Mouse (Mus musculus) mouse trophoblast stem cell (cell line): ENCODE measurements around the gene Flcn.
"Not testable (repeated sequence)": the region's sequence is repeated elsewhere in the genome, so short reads cannot be mapped to it uniquely, and the experiment has no call there.

Experiments
- in situ Hi-C, 2 experiments: fragments of 300-500 bp; cut with MseI, MboI; formaldehyde crosslinking; loops; 2 replicates in 1 of 2; 3 replicates in 1 of 2; pipeline ENCODE4 v1.15.1; 2025

The Flcn gene

DNA sequence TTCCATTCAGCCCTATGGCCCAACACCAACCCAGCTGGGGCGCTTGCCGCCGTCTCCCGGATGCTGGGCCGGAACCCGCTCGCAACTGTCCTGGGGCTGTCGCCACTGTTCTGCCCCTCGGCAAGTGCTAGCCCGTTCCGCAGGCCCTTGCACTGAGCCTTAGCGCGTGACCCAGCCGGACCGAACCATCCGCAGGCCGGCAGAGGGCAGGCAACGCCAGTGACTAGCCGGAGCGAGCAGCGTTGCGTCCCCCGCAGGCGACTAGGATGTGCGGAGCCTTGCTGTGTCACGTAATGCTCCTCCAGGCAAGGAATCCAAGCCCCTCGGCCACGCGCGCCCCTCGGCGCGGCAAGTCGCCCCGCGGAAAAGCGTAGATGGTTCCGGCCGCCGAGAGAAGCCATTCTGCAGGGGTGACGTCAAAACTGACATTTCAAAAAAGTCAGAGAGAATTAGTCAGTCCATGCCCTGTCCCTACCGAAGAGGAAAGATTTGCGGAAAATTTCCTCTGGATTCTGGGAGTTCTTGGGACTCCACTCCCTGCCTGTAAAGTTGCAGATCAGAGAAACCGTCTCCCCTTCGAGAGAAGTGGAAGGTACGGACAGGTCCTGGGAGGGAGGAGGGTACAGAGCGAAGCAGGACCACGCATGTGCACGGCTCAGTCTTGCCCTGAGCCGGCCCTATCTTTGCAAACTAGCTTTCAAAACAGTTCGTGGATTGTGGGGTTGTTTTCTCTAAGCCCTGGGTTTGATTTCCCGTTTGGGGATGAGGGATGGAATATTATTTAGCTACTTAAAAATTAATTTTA is at the start of gene Flcn:
TSS of gene Flcn (minus strand) at position 347 of the 805 bp plus-strand sequence.
- in situ Hi-C loops = no loop called here

GRCm38 (mm10) chr11:59852865-59853264 is 43.0 kb upstream of the Flcn start:
- in situ Hi-C loops = no loop called here

DNA sequence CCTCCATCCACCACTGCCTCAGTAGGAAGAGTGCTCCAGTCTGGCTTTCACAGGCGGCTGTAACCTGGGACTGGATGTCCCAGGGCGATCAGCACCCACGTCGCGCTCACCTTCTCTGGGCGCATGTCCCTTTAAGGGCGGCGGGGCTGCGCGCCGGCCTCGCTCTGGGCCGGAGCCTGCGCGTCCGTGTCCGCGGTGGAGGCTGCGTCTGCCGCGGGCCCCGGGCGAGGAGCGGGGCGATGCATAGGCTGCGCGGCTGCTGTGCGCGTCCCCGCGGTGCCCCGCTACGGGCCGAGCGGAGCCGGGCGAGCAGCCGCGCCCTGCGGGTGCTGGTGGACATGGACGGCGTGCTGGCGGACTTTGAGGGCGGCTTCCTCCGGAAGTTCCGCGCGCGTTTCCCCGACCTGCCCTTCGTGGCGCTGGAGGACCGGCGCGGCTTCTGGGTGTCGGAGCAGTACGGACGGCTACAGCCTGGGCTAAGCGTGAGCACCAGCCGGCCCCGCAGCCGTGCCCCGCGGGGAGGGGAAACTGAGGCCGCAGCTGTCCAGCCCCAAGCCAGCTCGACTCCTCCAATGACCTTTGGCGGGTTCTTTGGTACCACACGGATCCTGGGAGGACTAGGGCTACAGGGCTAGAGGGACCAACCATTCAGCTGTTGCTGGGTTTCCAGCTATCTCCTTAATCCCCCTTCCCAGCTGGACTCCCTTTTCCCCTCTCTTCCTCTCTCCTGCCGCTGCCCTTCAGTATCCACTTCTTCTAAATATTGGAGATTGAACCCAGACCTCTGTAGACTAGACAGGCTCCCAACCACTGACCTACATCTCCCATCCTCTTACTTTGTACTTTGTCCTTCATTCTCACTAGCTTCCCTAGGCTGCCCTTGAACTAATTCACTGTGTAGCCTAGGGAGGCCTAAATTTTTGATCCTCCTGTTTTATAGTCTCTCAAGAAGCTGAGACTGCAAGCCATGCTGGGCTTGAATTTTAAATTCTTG is 38.4 kb upstream of the Flcn start:
- in situ Hi-C loops = no loop called here

DNA sequence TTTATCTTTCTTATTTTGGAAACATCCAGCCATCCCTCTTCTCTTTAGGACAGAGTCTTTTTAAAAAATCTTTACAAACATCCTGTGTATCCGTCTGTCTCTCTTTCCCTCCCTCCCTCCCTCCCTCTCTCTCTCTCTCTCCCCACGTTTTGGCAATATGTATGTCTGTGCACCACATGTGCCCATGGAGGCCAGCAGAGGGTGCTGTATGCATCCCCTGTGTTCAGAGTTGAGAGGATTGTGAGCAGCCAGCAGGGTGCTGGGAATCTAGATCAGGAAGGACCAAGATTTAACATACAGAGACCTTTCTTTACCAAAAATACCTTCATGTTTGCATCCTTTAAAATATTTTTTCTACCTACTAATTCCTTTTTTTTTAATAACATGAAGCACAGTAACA is 37.3 kb upstream of the Flcn start:
- in situ Hi-C loops = no loop called here

DNA sequence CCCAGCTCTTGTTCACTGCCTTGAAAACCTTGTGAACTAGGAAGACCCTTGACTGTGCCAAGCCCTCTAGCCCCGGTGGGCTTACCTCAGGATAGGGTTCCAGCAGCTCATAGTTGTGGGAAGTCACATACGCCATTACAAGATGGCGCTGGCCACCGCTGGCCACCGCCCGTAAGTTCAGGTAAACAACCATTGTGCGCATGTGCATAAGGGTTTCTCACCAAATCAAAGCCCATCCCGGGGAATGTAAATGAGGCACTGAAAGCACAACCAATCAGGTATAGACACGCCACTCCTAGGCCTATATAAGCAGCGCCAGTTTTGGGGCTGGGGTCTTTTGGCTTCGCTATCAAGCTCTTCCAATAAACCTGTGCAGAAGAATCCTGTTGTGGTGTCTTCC is 36.5 kb upstream of the Flcn start:
- in situ Hi-C loops = no loop called here

DNA sequence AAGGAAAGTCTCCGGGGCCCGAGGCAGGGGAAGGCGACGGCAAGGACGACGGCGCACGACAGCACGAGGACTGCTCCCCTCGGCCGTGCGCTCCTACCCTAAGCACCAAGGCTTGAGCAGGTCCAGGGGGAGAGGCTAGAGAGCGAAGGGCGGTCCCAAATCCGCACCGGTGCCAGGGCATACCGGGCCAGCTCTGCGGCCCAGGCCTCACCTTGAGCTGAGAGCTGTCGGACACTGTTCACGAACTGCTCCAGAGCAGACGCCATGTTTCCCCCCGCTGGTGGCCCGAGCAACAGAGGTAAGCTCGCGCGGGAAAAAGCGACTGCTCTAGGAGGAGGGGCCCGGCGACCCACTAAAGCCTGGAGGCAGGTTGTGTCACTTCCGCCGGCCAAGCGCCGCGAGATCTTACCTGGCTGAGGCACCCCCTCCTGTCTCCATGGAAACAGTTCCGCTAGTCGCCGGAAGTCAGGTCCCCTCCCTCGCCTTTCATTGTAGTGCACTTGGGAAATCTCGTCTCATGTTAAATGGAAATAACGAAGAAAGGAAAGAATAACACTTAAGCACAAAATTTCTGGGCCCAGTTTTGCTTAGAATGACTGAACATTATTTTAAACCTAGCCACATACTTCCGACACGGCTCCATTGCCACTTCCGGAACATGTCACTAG is 29.8 kb upstream of the Flcn start, which contains the start of gene Cops3:
TSS of gene Cops3 (minus strand) at position 380 of the 668 bp plus-strand sequence.
- in situ Hi-C loops = no loop called here

DNA sequence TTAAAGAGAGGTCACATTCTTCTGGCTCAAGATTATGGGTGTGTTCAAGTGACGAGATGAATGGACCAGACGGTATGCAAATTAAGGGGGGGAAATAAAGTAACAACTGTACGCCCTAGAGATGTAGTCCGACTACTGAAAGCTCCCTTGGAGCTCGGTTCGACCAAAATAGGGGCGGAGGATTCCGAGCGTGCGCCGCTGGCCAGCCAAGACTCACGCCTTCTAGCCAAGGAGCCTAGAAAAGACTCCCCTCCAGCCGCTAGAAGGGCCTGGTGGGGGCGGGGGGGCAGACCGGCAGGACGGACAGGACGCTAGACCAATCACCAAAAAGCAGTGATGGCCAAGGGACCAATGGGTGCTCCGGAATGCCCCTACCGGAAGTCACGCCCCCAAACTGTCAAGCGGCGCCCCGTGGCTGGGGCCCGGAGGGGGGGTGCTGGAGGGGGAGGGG is 29.2 kb upstream of the Flcn start, which contains the start of gene Nt5m:
TSS of gene Nt5m (plus strand) at position 440 of the 451 bp plus-strand sequence.
- in situ Hi-C loops = no loop called here

DNA sequence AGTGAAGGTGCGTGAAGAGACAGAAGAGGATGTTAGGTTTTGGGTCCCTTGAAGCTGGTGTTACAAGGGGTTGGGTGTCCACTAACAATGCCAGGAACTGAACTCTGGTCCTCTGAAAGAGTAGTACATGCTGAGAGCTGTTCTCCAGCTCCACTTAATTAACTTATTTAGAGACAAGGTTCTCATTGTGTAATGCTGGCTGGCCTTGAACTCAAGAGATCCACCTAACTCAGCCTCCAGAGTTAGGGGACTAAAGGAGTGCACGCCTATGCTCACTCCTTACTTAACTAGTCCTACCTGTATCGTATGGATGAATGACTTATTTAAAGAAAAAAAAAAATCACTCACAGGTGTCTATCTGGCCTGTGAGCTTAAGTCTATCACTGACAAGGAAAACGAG is 28.6 kb upstream of the Flcn start:
- in situ Hi-C loops = no loop called here

- in situ Hi-C loops = not testable (repeated sequence)
Observed at GRCm38 (mm10) chr11:59837789-59838188, 28.0 kb upstream of the Flcn start.

- in situ Hi-C loops = no loop called here
Observed at GRCm38 (mm10) chr11:59821625-59822024, 11.8 kb upstream of the Flcn start.

GRCm38 (mm10) chr11:59817916-59818315 is 8.1 kb upstream of the Flcn start:
- in situ Hi-C loops = no loop called here

DNA sequence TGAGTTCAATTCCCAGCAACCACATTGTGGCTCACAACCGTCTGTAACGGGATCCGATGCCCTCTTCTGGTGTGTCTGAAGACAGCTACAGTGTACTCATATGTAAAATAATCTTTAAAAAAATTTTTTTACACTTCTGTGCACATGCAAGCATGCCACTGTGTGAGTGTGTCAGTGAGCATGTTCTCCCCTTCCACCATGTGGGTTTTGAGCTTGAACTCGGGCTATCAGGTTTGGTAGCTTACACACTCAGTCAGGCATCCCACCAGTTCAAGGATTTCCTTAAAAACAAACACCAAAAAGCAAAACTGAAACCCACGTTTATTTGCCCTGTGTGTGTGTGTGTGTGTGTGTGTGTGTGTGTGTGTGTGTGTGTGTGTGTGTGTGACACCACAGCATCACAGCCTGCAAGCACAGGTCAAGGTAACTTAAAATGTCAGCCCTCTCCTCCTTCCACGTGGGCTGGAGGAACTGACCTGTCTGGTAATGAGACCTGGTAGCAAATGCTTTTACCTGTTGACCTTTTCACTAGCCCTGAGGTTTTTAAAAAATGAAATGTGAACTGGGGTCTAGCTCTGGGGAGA is 5.8 kb upstream of the Flcn start:
- in situ Hi-C loops = no loop called here

DNA sequence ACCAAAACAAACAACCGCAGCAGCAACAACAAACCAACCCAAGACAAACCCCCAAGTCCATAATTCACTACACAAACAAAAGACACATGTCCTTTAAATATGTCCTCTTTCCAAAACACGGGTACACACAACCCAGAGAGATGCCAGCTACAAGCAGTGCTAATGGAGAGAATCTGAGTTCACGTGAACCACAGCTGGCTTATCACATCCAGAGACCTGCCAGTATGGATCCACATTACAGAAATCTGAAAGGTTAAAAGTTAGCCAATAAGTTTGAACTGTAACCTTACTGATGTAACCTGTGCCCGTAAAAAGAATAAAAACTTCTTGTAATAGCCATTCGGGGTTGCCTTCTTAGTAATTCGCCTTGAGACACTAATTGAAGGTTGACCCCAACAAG is 5.1 kb upstream of the Flcn start:
- in situ Hi-C loops = no loop called here

DNA sequence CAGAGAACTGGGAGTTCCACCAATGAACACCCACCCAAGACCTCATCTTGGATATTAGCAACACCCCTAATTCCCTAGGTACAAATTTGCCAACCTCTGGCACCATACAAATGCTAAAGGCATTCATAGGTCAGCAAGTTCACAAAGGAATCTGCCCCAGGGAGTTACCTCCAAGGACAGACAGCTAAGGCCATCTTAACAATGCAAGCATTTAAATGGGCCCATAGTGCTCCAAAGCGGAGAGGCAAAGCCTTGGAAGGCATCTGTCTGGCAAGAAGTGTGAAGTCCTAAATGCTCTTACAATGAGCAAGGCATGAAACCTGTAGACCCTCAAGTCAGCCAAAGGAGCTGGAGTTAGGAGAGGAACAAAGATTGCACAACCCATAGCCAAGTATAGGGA is 4.5 kb upstream of the Flcn start:
- in situ Hi-C loops = no loop called here

DNA sequence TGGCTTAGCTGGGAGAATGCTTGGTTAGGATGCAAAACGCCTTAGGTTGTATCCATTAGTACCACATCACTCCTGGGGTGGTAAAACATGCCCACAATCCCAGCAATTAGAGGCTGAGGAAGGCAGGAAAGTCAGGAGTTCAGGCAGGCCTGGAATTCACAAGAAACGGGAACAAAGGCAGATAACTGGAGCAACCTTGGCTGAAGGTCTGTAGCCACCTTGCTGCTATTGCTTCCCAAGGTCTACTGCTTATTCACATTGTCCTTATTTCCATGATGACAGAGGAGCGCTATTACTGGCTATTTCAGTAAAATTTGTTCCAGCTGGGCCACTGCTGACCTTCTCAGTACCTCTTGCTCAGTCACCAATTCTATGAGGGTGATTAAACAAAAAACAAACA is 3.5 kb upstream of the Flcn start:
- in situ Hi-C loops = no loop called here

DNA sequence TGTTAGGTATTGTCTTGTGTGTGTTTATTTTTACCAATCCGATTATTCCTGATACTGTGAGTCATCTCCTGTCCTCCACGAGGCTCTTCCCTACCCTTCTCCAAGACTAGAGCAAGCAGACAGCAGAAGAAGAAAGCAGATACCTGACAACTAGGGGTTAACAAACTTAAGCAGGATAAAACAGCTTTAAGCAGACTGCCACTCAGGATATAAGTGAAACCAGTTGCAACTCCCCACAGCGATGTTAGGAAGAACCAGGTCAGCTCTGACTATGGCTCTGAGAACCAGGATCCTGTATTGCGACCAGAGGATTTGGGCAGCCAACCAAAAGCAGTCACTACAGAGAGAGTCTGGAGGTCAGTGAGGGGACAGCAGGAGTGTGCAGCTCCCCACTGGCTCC is 1.4 kb upstream of the Flcn start:
- in situ Hi-C loops = no loop called here

GRCm38 (mm10) chr11:59810480-59811158 is 803 bp upstream of the Flcn start:
- in situ Hi-C loops = no loop called here

GRCm38 (mm10) chr11:59809071-59809669 is 646 bp downstream of the Flcn start:
- in situ Hi-C loops = no loop called here

DNA sequence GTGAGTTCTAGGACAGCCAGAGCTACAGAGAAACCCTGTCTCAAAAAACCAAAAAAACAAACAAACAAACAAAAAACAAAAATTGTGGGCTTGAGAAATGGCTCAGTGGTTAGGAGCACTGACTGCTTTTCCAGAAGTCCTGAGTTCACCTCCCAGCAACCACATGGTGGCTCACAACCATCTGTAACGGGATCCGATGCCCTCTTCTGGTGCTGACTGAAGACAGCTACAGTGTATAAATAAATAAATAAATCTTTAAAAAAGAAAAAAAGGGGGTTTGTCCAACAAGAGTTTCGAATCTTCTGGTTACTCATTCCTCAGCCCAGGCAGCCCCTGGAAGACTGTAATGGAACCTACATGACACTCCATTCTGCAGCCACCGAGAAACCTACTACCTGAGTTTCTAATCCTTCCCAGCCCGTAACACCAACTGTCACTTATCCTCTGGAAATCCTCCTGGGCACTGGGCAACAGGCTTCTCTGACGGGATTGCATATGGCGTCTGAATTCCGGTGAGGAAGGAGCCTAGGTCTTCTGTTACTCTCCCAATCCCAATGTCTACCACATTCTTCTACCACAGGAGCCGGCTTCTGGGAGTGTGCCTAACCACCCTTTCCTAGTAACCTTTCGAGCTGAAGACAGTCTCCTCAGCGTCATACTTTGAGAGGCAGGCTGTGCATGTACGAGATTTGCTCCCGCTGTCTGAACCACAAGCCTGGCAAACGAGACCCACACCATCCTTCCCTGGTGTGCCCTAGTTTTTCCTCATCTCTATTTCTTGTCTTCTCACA is 1.5 kb downstream of the Flcn start:
- in situ Hi-C loops = no loop called here

DNA sequence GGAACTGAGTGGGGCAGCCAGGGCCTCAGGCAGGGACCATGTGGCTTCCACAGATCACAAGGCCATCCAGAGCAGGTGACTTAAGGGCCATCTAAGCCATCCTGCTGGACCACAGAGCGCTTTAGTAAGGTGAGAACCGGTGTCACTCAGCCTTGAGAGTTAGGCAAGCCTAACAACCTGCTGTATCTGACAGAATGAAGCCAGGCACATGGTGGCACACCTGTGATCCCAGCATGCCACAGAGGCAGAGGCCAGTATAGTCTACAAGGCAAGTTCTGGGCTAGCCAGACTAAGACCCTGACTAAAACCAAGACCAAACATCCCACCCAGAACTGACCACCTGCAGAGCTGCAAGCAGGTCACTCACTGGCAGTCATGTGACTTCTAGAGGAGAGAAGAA is 4.2 kb downstream of the Flcn start:
- in situ Hi-C loops = no loop called here
